Mouse (Mus musculus): ENCODE data around the gene Zfp882. TPM values are rescaled to one million over a fixed set of nuclear protein-coding genes. Genes with fewer than 3 reads are reported as not detected.
"Not testable (repeated sequence)": the region's sequence is repeated elsewhere in the genome, so short reads cannot be mapped to it uniquely, and the experiment has no call there.

Zfp882 gene
- total RNA-seq, 2 experiments from 2014 or later: 3.8 to 4.6 TPM

GRCm38 (mm10) chr8:71951436-71952161, 43.2 kb downstream of the Zfp882 start:
- DNase-seq (ENCODE audit: low spot score in 2 of 2): no peak

GRCm38 (mm10) chr8:71952489-71952888, 44.1 kb downstream of the Zfp882 start:
- no peak for DNase-seq (ENCODE audit: low spot score in 2 of 2)

GRCm38 (mm10) chr8:71952961-71953700, 44.7 kb downstream of the Zfp882 start:
- not testable (repeated sequence) for DNase-seq (ENCODE audit: low spot score in 2 of 2)

- DNase-seq (ENCODE audit: low spot score in 2 of 2): no peak
Measured at GRCm38 (mm10) chr8:71954666-71955065, 46.3 kb downstream of the Zfp882 start.

- no peak for DNase-seq (ENCODE audit: low spot score in 2 of 2)
Measured at GRCm38 (mm10) chr8:71960483-71960882, 52.1 kb downstream of the Zfp882 start.

- no peak for DNase-seq (ENCODE audit: low spot score in 2 of 2)
Measured at GRCm38 (mm10) chr8:71961796-71962195, 53.4 kb downstream of the Zfp882 start.

- DNase-seq (ENCODE audit: low spot score in 2 of 2): no peak
Measured at GRCm38 (mm10) chr8:71964051-71964450, 55.6 kb downstream of the Zfp882 start.

GRCm38 (mm10) chr8:71965166-71965565, 56.8 kb downstream of the Zfp882 start:
- no peak for DNase-seq (ENCODE audit: low spot score in 2 of 2)

Other genes with a start within 250 kb of the Zfp882 start
- under 1 TPM; 0.22 to 0.47 TPM for gene Unc13a, start 236.9 kb upstream of the Zfp882 start, total RNA-seq (2021)
- gene Jak3, start 232.3 kb upstream of the Zfp882 start, total RNA-seq (2021): 1 to 10 TPM; 5.0 to 6.5 TPM
- gene Insl3, start 219.4 kb upstream of the Zfp882 start, total RNA-seq (2021): 1 to 10 TPM; 2.6 to 3.4 TPM
- 1 to 10 TPM; 4.1 to 4.5 TPM for gene B3gnt3, start 206.8 kb upstream of the Zfp882 start, total RNA-seq (2021)
- 1 to 10 TPM in 1 of 2 experiments, under 1 TPM in 1; 0.61 to 1.5 TPM for gene Fcho1, start 182.9 kb upstream of the Zfp882 start, total RNA-seq (2021)
- gene Zfp709, start 26.6 kb upstream of the Zfp882 start, total RNA-seq (2021): 1 to 10 TPM; 5.8 to 7.0 TPM
- gene Zfp617, start within 50 bp of the Zfp882 start, total RNA-seq (2021): 10 to 100 TPM; 19.0 to 22.6 TPM
- 10 to 100 TPM in 1 of 2 experiments, 1 to 10 TPM in 1; 7.5 to 10.2 TPM for gene Zfp961, start 42.4 kb downstream of the Zfp882 start, total RNA-seq (2021)
- under 1 TPM; 0.37 to 0.44 TPM for gene Cyp4f18, start 101.0 kb downstream of the Zfp882 start, total RNA-seq (2021)
- not detected for gene Olfr372, start 132.6 kb downstream of the Zfp882 start, total RNA-seq (2021)
- not detected for gene Olfr373, start 174.6 kb downstream of the Zfp882 start, total RNA-seq (2021)
- not detected for gene Olfr374, start 198.4 kb downstream of the Zfp882 start, total RNA-seq (2021)
- gene Tpm4, start 226.4 kb downstream of the Zfp882 start, total RNA-seq (2021): 100 to 1,000 TPM; 205 to 209 TPM